ENCODE assay signal across 19 mouse cellular contexts in the genomic region with DNA sequence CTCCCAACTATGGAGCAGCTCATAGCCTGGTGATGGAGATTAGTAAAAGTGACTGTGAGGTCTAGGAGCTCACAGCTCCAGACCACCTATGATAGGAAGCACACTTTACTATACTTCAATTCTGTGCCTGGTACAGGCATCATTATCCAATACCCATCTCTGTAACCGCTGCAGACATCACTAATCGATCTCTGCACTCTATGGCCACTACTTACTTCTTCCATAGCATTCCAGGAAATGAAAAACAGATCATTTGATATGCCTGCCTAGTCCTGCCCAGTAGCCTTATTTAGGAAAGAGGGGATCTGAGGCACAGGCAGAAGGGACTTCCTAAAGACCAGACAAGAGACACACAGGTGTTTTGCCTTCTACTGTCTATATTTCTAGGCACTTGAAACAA. TPM values are rescaled to one million over a fixed set of nuclear protein-coding genes. Genes with fewer than 3 reads are reported as not detected.
A peak's percentile ranks its signal among the peaks of the same experiment; 100 is the strongest.
DNase-seq lines count a peak whose midpoint lies in the region; ATAC-seq and TF ChIP-seq lines count a peak whose summit lies in the region.
"Had no signal": no experiment of that assay in that cellular context is flagged by ENCODE, and none has a peak within 500 bp of the region (broad histone marks: within the 10 kb centered on the region; RNA-seq: fewer than 3 reads in every experiment).

No protein-coding gene starts in this region.

- DNase-seq in retina, postnatal 1 day: peak; percentile 64
- no peak for DNase-seq in retina, embryonic 14.5 days (ENCODE audit: low spot score)
- peak; percentile 30 for DNase-seq in embryo, embryonic 11 days
- DNase-seq in layer of hippocampus, adult 9-10 months (ENCODE audit: low spot score): no peak
- DNase-seq in layer of hippocampus, adult 2 months (ENCODE audit: low spot score in 2 of 2): no peak
- DNase-seq: adrenal gland, adult 8-10 months; cerebellum, adult 11-12 months; lung, postnatal 36 days; right cerebral cortex, postnatal 14 days had no signal

- no peak overlapping the region for H3K4me2 ChIP-seq in intestine, embryonic 15.5 days (replicated peaks)
- no peak overlapping the region for H3K4me2 ChIP-seq in intestine, embryonic 16.5 days (ENCODE audit: low read depth, low read length)
- H3K4me2 ChIP-seq: liver, embryonic 15.5 days; midbrain, embryonic 13.5 days; stomach, embryonic 15.5 days had no signal

- ATAC-seq in intestine, embryonic 15.5 days: no peak
- ATAC-seq in intestine, embryonic 16.5 days: no peak
- ATAC-seq: forebrain, embryonic 14.5 days; inflammation-experienced regulatory T-cells, adult 6 months; midbrain, embryonic 13.5 days had no signal

- H3K4me1 ChIP-seq in intestine, embryonic 15.5 days (replicated peaks): peaks cover 28% of the 10 kb centered on the region
- H3K4me1 ChIP-seq in intestine, embryonic 16.5 days (ENCODE audit: control insufficient read depth, insufficient read depth, low read length): peaks cover 27% of the 10 kb centered on the region
- H3K4me1 ChIP-seq: liver, embryonic 15.5 days had no signal

- 93% methylated on average over 2 of the region's 2 CpGs for WGBS in intestine, embryonic 15.5 days
- WGBS in intestine, embryonic 16.5 days: 82% methylated on average over 2 of the region's 2 CpGs

- H3K4me3 ChIP-seq in intestine, embryonic 15.5 days (replicated peaks): no peak overlapping the region
- H3K4me3 ChIP-seq in intestine, embryonic 16.5 days (ENCODE audit: low read length): no peak overlapping the region
- no peak overlapping the region for H3K4me3 ChIP-seq in layer of hippocampus, adult 2 months
- H3K4me3 ChIP-seq: gastrocnemius, adult 2 months; heart, embryonic 15.5 days; liver, embryonic 15.5 days; midbrain, embryonic 13.5 days; myocyte; stomach, embryonic 15.5 days had no signal

- no peak for TF ChIP-seq CTCF in layer of hippocampus, adult 2 months (conservative IDR thresholded peaks at IDR 0.05)

- H3K36me3 ChIP-seq in intestine, embryonic 15.5 days: 0 out of 2 replicates have a peak, but pooled peaks cover 3% of the 10 kb centered on the region
- 0 out of 2 replicates have a peak, but pooled peaks cover 4% of the 10 kb centered on the region for H3K36me3 ChIP-seq in intestine, embryonic 16.5 days (ENCODE audit: control insufficient read depth, insufficient read depth, low read length)
- H3K36me3 ChIP-seq: heart, embryonic 15.5 days; liver, embryonic 15.5 days had no signal

- peak overlapping the region; percentile 20; the same call in 1 of the 2 replicates for H3K27ac ChIP-seq in intestine, embryonic 15.5 days
- H3K27ac ChIP-seq in intestine, embryonic 16.5 days (ENCODE audit: low read length): no peak overlapping the region
- H3K27ac ChIP-seq in layer of hippocampus, adult 2 months: no peak overlapping the region
- H3K27ac ChIP-seq: heart, embryonic 15.5 days; liver, embryonic 15.5 days had no signal

- H3K9ac ChIP-seq in intestine, embryonic 15.5 days: no peak overlapping the region
- H3K9ac ChIP-seq in intestine, embryonic 16.5 days (ENCODE audit: low read depth, low read length): no peak overlapping the region
- H3K9ac ChIP-seq: liver, embryonic 15.5 days; stomach, embryonic 15.5 days had no signal

- no peaks in the 10 kb centered on the region for H3K9me3 ChIP-seq in intestine, embryonic 15.5 days
- H3K9me3 ChIP-seq in intestine, embryonic 16.5 days (ENCODE audit: control insufficient read depth, low read length): no peaks in the 10 kb centered on the region
- H3K9me3 ChIP-seq: heart, embryonic 15.5 days; liver, embryonic 15.5 days; midbrain, embryonic 13.5 days; stomach, embryonic 15.5 days had no signal

- no peaks in the 10 kb centered on the region for H3K27me3 ChIP-seq in intestine, embryonic 15.5 days (replicated peaks)
- no peaks in the 10 kb centered on the region for H3K27me3 ChIP-seq in intestine, embryonic 16.5 days (replicated peaks; ENCODE audit: control insufficient read depth, insufficient read depth, low read length)
- H3K27me3 ChIP-seq: heart, embryonic 15.5 days; liver, embryonic 15.5 days; midbrain, embryonic 13.5 days; stomach, embryonic 15.5 days had no signal

RNA-seq across cellular contexts. Expression of a gene that starts 59.9 kb away (rescaled TPM):
- polyA plus RNA-seq in intestine, embryonic 15.5 days (2015; fragmentation: Nextera tagmentation; extraction: Ambion mirVana): 8.2 and 8.9 TPM in 2 replicates
- polyA plus RNA-seq in intestine, embryonic 16.5 days (2015; fragmentation: Nextera tagmentation; extraction: Ambion mirVana): 3.1 and 3.5 TPM in 2 replicates
- total RNA-seq in layer of hippocampus, adult 2 months (2021): 10 to 100 TPM; 21.8 to 22.1 TPM

Comparison
In these comparisons a context has a peak if more than half of its experiments do, and no peak if none do; other contexts are left out.
1. DNase-seq: peak in retina, postnatal 1 day (single experiment) and embryo, embryonic 11 days (single experiment); none in retina, embryonic 14.5 days (single experiment), layer of hippocampus, adult 9-10 months (single experiment) and layer of hippocampus, adult 2 months (0 of 2).